Mouse (Mus musculus) layer of hippocampus, postnatal 25 days (tissue): ENCODE data around the gene Ctdsp2. TPM values are rescaled to one million over a fixed set of nuclear protein-coding genes. Genes with fewer than 3 reads are reported as not detected.

Source experiments
- DNase-seq, 2 experiments: peaks; one replicate each; pipeline ENCODE4 v3.0.0; 2022; ENCODE audit warnings: mixed read lengths in 2 of 2, low spot score in 1 of 2; ENCODE audit errors: extremely low spot score in 1 of 2
- total RNA-seq, 2 experiments: library from RNA; stranded (reverse); gene quantifications; 2 replicates each; pipeline ENCODE4 v1.2.3; 2021

The Ctdsp2 gene
- total RNA-seq, 2 experiments from 2014 or later: 98.6 to 118 TPM

- no peak for DNase-seq
Measured at GRCm38 (mm10) chr10:126962271-126962965, 16.1 kb upstream of the Ctdsp2 start.

GRCm38 (mm10) chr10:126962966-126963330 is 15.6 kb upstream of the Ctdsp2 start:
- DNase-seq: no peak

- DNase-seq: no peak
Measured at GRCm38 (mm10) chr10:126963821-126964220, 14.7 kb upstream of the Ctdsp2 start.

GRCm38 (mm10) chr10:126971363-126972050 is 7.0 kb upstream of the Ctdsp2 start:
- no peak for DNase-seq

DNA sequence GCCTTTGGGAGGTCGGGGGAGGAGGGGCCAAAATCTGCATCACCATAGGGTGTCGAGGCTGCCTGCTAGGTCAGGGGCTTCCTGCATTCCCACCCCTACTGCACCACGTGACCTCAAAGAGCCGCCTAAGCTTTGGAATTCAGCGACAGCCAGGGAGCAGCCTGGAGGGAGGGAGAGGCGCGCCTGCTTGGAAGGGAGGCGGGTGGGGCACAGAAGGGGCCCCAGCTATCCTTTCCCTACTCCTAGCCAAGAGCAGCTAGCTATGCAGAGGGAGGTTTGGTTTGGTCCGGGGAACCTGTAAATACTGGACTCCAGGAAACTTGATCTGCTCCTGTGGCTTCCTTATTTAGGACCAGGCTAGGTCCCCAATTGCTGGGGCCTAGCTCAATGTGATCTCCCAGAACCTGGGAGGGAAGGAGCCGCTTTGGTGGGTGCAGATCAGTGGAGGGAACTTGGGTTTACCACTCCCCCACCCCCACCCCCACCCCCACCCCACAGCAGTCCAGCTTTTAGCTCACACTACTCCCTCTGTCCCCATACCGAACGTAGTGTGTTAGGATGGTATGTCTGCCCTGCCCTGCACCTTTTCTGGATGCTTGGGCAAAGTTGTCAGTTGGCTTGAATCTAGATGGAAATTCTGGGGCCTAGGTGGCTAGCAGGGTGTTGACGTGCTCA is 6.3 kb upstream of the Ctdsp2 start:
- no peak for DNase-seq

DNA sequence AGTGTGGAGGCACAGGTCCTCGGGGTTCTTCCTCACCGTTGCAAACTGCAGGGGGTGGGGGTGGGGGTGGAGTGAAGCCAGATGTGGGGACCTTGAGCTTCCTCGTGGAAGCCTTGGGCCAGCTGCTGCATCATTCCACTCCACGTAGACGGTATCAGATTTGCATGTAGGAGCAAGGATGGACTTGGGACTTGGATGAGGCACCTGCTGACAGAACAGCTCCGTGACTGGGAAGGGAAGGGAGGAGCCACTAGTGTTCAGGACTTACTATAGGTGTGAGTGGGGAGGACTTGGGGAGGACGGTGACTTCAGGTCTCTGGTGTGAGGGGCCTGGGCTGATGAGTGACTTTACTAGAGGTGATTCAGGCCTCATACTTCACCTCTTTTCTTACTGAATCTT is 5.5 kb upstream of the Ctdsp2 start:
- no peak for DNase-seq

DNA sequence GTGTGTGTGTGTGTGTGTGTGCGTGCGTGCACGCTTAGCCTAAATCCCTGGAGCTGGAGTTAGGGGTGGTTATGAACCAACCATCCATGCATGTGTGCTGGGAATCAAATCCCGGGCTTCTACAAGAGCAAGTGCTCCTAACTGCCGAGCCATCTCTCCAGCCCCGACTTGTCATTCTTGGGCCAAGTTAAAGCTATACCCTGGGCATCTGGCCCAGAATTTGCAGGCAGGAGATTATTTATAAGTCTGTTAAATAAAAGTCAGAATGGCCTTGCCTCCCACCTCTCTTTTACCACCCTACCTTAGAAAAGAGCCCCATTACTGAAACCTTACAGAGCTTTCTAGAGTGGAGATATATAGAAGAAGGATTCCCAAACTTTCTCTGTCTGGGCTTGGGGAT is 2.8 kb upstream of the Ctdsp2 start:
- DNase-seq: no peak

DNA sequence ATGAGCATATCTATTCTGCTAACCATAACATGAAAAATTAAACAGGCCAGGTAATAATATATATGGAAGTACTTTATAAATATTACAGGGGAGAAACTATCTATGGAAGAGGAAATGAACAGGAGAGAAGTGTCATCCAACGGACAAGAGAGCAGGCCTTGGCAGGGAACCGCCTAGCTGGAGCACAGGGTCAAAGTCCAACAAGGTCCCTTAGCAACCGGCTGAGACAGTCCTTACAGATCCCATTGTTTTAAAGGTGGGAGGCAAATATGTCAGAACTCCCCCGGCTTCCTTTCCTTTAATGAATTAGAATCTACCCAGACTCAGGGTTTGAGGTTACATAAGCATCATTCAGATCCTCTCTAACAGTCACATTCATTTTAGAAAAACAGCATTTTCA is 1.4 kb upstream of the Ctdsp2 start:
- DNase-seq: no peak

GRCm38 (mm10) chr10:126979121-126979635 is 661 bp downstream of the Ctdsp2 start:
- no peak for DNase-seq

- DNase-seq: peak; percentile 45 to 46
Measured at GRCm38 (mm10) chr10:126979636-126980151, 1.2 kb downstream of the Ctdsp2 start.

DNA sequence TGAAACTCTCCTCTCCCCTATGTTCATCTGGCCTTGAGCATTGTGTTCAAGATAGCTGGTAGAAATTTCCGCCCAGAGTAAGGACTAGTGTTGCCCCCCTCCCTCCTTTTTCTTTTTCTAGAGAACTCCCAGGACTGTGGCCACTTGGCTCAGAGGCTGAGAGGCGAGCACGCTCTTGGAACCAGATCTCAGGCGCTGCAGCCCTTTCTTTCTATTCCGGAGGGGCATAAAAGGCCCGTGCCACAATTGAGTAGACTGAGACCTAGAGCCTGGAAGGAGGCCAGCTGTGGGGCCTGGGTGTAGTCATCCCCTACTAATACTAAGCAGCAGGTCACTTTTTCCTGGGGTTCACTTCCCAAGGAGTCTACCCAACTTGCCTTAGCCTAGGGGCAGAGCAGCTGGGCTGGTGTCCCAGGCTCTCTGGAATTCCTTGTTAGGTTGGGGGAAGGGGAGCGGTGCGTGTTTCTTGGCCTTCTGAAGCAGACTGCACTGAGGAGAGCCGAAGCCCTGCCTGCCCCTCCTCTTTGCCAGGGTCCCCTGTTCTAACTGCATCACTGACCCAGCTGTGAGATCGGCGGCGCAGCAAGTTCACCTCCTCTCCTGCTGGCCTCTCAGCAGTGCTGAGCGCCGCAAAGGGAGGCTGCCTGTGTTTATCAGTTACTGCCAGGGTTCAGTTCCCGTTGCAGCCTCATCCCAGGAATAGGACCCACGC is 1.9 kb downstream of the Ctdsp2 start:
- DNase-seq: peak; percentile 49 to 56

DNA sequence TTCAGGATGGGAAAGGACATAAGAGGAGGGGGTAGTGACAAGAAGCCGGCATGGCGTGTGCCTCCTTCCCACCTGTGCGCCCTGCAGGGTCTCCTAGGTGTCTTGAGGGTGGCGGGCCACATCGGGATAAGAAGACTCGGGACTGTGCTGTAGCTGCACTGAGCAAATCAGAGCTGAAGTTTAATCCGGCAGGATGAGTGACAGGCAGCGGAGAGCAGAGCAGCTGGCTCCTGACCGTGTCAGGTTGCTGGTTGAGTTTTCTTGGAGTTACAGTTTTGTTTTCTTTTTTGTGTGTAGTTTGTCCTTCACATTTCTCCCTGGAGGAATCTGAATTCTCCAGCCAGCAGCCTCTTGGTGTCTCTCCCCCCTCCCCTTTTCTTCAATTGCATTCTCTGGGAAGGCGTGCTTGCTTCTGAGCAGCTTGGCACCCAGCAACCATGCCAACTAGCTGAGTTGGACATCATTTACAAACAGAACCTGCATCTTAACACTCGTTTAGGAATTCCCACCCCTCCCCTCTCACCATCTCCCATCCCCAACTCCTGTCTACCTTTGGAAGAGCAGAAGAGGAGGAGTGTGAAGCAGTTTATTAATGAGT is 2.5 kb downstream of the Ctdsp2 start:
- DNase-seq: no peak

DNA sequence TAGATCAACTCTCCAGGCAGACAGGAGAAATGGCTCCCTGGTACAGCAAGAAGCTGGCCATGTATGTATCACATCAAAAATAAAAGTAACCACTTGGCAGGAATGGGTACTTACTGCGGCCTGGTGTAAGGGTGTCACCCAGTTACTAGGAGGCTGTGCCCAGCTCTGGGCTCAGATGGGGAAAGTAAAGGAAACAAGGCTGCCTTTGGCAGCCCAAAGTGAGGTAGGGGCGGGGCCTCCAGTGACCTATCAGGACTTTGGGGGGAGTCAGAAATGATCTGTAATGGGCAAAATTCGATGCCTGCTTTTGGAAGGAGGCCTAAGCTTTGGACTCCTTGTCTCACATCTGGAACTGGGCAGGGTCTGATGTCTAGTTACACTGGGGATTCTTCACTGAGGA is 3.2 kb downstream of the Ctdsp2 start:
- DNase-seq: no peak

- DNase-seq: no peak
Measured at GRCm38 (mm10) chr10:126983193-126983725, 4.7 kb downstream of the Ctdsp2 start.

DNA sequence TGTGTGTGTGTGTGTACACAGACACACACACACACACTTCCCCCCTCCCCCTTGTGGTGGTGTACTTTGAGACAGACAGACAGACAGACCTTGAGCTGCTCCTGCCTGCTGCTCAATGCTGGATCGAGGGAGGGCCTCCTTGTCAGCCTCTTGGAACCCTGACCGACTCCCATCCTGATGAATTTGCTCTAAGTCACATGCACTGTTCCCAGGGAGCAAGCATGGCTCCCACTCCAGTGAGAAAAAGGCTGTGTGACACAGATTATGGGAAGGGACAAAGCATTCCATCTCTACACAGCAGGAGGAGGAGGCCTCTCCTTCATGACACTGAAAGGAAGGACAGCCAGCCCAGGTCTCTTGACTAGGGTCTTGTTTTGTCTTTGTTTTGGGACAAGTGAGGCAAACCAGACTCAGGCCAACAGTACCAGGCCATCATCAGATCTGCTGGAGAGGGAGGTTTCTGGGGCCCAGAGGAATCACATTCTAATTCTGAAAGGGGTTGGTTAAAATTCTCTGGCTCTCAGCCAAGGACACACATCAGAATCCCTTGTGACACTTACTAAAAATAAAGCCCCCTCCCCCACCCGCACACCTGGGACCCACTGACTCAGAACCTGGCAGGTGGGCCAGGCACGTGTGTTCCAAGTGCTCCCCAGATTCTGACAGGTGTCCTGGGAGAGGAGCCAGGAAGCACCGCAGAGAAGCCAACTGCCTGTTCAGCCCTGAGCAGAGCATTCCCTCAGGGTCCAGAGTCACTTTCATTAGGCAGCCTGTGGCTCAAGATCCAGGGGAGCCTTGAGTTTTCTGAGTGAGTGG is 5.9 kb downstream of the Ctdsp2 start:
- DNase-seq: no peak

DNA sequence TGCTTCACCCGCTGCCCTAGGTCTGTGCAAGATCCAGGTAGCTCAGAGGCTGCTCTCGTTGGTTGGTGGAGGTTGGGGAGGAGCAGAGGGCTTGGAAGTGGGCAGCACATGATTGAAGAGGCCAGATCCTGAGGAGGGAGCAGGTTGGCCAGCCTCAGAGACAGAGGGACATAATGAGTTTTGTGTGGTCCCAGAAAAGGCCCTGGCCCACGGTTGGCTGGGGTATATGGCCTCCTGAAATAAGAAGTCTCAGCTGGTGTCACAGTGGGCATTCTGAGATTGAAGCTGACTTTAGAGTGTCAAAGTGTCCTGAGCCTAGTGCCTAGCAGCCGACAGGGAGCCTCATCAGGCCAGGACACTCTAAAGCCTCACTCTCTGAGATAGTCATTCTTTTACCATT is 6.6 kb downstream of the Ctdsp2 start:
- DNase-seq: no peak

GRCm38 (mm10) chr10:126985579-126985978 is 7.1 kb downstream of the Ctdsp2 start:
- no peak for DNase-seq

- peak; percentile 53 to 60 for DNase-seq
Measured at GRCm38 (mm10) chr10:126986541-126986961, 8.0 kb downstream of the Ctdsp2 start.
